Mouse (Mus musculus) hematopoietic stem cell, adult 5-6 weeks (primary cell): ENCODE results near the gene Moap1. TPM values are rescaled to one million over a fixed set of nuclear protein-coding genes. Genes with fewer than 3 reads are reported as not detected.
A peak's percentile ranks its signal among the peaks of the same experiment; 100 is the strongest.

ENCODE experiments used
- ATAC-seq, 2 experiments: fragments of 125-278 bp in 1 of 2; replicated peaks in 1 of 2; 2 replicates each; pipeline ENCODE4 v1.8.0; 2016 to 2017; ENCODE audit warnings: inconsistent platforms in 2 of 2, mild to moderate bottlenecking in 2 of 2, moderate number of reproducible peaks in 2 of 2, low read depth in 1 of 2, moderate TSS enrichment in 1 of 2; ENCODE audit not compliant: low FRiP score in 2 of 2, poor library complexity in 2 of 2, severe bottlenecking in 2 of 2, insufficient read depth in 1 of 2, low TSS enrichment in 1 of 2
- total RNA-seq: library from RNA; stranded (forward); fragments of 172-1452, 232-1000 nt; gene quantifications from 2 replicates; pipeline ENCODE4 v1.2.3, GENCODE M21; 2017

Moap1 gene
- total RNA-seq, result 10.8 and 17.4 TPM in 2 replicates

DNA sequence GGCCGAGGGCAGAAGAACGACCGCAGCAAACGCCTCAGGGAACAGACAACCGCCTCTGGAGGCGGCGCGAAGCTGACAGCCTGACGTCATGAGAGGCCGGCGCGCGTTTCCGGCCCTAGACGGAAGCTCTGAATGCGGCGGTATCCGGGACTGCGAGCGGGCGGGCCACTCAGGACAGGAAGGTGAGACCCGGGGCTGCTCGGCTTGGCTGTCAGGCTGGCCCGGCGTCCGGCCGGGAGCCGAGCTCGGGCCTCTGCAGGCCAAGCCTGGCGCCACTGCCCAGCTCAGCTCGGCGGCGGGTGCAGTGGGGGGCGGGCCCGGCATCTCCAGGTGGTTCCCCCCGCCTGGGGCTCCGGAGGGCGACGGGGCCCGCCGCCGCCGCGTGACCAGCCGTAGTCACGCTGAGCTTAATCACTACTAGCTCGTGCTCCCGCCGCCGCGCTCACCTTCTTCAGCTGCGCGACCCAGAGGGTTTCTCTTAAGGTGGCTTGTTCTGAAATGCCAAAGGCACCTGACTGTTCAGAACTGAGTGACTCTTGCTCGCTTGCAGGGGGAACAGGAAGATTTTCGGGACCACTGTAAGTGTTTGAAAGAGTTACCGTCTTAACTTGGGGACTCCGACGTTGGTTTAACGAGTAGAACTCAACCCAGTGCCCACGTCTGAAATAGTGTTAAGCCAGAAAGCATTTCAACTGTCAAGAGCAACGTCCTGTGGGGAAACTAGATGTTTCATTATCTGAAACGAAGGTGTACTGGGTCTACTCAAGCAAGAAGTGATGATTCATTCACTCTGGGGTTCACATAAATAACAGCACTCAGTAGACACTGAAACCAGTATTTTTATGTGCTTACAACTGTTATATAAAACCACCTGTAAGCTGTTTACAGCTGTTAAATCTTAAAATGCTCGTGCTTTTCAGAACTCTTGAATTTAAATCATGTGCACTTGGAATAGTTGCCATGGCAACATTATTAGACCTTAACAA is at the start of gene Moap1, which contains the start of gene Tmem251:
Gene Moap1 (minus strand): TSS at position 73 of the 986 bp plus-strand sequence.
Gene Tmem251 (plus strand): TSS at position 174 of the 986 bp plus-strand sequence.
- ATAC-seq, result peak; percentile 91 to 94

DNA sequence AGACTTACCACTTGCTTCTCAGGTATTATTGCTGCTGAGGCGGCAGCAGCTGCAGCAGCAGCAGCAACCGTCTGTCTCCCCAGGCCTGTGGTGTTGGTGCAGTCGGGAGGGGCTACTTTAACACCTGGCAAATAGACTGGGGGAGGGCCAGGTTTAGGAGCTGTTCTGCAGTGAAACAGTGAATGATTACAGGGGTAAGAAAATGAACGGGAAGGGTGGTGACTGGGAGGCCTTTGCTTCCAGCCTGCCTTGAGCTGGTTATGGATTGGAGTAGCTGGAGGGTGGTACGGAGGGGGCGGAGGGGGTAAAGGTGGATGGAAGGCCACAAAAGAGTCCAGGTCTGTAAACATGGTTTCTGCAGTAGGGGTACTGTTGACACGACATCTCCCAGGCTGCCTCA is 44.5 kb upstream of the Moap1 start:
- ATAC-seq, result no peak

DNA sequence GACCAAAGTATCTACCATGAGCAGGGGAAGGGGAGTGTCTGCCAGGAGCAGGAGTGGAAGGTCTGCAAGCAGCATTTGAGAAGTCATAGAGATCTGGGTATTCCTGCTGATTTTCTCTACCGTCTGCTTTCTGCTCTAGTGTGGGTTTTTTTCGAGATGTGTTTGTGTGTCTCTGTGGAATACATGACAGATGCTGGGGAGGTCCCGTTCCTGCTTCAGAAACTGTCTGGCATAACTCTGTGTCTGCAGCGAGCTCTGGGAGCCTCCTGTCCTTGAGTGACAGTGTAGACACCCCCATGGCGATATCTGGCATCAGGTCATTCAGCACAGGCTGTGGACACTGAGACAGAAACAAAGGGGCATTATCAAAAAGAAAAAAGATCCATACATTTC is 42.1 kb upstream of the Moap1 start:
- no peak for ATAC-seq

DNA sequence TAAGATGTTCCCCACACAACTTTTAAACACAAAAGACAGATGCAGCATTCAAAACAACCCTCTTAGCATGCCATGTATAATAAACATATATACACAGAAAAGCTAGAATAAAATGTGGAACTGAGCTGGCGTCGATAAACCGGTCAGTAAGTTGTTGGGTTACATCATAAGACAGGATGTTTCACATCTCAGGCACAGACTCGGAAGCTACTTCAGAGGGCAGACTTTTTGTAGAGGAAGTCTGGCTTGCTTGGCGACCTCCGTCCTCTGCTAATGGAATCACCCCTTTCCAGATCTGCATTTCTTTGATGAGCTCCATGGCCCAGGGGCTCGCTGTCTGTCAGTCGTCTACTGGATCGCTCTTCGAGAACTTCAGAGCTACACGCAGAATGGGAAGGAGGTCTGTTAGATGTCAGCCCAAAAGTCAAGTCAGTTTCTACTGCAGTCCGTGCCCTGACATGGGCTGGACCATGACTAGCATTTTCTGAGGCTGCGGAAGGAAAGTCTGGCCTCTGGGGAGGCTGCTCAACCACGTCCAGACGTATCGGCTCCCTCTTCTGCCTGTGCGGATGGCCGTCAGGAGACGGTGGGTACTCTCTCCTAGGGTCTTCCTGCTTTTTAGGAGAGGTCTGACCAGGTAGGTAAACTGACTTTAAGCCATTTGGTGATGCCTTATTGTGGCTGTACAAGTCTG is 41.6 kb upstream of the Moap1 start:
- ATAC-seq, result peak in 1 of 2 experiments; percentile 56; a peak in 2 of 4 replicates

DNA sequence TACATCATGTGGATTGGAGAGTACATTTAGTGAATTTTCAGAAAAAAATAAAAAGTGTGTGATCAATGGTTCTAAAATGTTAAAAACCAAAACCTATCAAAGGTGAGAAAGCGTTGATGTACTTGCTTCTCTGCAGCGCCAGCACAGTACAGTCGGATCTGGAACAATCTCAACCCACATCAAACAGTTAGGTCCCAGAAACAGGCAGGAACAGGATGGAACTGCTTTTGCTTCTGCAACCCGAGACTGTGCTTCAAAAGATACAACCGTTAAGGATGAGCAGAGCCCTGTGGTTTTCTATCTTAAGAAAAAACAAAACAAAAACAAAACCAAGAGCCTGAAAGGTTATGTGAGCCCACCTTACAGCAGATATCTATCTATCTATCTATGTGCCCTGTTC is 39.4 kb upstream of the Moap1 start:
- ATAC-seq, result no peak

DNA sequence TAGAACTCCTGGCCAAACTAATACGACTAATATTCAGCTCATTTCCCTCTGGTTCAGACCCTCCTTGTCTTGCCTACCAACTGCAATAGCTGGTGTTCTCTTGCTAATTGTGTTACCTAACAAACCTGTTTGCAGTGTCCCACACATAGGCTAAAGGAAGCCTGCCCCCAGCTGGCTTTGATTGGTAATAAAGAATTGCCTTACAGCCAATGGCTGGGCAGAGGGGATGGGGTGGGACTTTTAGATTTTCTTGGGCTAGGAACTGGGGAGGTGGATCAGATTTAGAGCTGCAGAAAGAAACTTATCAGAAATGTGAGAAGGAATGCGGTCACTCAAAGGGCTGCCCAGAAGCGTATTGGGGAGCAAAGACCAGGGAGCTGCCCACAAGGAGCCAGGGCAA is 36.0 kb upstream of the Moap1 start:
- peak; percentile 17 to 34; a peak in 1 of 4 replicates for ATAC-seq

DNA sequence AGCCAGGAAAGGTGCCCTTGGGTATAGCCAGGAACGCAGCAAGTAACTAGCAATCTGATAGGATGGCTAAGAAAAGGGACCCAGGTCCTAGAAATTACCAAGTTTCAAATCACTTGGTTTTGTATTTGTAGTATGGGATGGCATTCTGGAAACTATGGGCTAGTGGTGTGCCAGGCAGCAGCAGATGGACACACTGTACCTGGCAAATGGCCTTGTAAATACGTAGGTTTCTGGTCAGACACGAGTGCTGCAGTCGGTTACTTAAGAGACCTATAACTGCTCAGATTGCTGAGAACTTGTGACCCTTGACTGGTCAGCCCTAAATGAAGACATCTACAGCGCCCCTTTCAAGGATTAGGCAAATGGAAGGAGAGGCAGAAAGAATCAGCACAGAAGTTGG is 34.7 kb upstream of the Moap1 start:
- no peak for ATAC-seq

DNA sequence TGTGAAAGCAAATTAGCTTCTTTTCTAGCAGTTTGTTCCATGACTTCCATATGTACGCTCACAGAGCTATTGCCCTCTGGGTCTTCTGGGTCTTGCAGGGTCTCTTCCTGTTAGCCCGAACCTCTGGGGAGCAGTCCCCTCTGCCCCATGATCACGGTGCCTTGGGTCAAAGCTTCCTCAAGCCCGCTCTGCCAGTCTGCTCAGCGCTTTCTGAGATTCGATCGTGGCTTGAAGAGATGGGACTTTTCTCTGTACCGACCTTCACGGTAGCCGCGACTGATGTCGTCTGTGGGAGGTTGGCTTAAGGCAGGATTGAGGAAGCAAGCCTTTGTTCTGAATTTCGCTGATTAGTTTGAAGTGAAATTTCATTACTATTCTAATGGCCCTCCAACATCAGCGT is 32.6 kb upstream of the Moap1 start:
- no peak for ATAC-seq

DNA sequence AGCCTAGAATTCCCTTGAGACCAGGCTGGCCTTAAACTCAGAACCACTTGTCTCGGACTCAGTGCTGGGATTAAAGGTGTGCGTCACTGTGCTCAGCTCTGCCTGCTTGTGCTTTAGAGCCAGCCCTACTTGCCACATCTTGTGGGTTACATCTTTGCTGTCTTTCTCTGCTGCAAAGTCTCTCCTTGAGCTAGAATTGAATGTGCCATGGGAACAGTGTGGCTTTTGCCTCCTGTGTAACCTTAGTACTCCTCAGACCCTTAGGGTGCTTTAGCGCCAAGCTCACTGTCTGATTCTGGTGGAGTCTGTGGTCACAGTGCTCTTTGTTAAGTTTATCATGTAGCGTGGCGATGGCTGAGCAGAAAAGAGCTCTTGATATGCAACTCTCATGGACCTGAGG is 29.2 kb upstream of the Moap1 start:
- no peak for ATAC-seq

DNA sequence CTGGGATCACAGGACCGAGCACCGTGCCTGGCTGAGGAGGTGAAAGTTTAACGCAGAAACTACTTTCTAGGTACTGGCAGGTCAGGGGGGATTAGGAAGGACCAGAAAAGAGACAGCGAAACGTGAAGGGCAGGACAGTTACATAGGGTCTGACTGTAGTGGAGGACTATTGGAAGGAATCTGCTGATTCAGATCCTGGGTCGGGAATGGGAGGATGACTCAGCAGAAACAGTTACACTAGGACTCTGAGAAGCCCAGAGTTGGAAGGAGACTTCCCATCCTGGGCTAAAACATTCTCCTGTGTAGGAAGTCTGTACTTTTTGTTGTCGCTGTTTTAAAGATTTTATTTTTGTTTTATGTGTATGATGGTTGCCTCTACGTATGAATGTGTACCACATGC is 28.1 kb upstream of the Moap1 start:
- no peak for ATAC-seq

DNA sequence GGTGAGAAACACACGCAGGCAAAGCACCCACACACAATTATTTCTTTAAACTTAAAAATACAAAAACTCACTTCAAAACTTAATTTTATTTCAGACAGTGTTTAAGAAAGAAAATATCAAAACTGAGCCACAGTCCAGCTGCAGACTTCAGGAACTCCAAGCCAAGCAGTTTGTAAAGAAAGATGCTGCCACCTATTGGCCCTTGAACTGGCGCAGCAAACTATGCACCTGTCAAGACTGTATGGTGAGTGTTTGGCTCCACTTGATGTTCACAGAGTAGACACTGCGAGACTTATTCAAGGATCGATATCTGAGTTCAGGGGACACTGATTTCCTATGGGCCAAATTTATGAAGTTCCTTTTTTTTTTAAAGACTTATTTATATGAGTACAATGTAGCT is 25.5 kb upstream of the Moap1 start:
- no peak for ATAC-seq

DNA sequence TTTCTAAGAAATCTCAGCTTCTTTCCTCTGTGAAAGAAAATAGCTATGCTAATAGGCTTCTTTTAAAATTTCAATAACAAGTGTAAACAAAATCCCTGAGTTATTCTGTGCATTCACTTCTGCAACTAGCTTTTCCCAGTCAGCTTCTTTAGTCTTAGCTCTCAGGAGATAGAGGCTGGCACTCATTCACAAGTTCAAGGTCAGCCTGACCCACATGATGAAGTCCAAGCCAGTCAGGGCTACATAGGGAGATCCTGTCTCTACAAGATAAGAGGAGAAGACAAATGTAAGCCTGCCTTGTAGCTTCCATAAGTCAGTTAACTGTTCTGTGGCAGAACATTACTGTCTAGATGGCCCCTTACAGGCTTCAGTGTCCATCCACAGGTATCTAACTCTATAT is 20.2 kb upstream of the Moap1 start:
- no peak for ATAC-seq

DNA sequence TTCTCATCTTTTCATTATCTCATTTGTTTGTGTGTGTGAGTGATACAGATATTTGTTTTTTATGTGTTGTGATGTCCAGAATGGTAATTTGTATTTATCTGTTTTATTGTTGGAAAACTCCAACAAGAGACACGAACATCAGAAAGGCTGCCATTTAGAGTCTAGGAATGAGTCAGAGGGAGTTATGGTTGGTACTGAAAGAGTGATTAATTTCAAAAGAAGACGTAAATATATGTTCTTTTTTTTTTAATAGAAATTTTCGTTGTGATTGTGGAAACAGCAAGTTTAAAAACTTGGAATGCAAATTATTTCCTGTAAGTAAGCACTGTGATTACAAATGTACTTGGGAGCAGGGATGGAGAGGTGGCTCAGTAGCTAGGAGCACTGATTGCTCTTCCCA is 18.2 kb upstream of the Moap1 start:
- ATAC-seq, result no peak

DNA sequence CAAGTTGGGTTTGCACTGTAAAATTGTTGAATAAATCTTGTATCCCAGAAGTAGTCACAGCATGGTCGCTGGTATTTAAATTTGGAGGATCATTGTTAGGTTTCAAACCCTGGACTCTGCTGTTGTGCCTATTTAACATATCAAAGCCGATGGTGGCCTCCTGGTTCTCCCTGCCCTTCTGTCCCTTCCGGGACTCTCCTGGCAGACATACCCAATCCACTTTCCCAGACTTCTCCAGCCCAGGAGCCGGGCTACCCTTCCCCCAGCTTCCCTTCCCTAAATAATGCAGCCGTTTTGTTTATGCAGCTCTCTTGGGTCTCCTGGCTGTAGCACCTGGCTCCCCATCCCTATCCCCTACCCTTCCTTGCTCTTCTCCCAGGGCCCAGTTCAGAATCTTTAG is 15.5 kb upstream of the Moap1 start:
- no peak for ATAC-seq

DNA sequence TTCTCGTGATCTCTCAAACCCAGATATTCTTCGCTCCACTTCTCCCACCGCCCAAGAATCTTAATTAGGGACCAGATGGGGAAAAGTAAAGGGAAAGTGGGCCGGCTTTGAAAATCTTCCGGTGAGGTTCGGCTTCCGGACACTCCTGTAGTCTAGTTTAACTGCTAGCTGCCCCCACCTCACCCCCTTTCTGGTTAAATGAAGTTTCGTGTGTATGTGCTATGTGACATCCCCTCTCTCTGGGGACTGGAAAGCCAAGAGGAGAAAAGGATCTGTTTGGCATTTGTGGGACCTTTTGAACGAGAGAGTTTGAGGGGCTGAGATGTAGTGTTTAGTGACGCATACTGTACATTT is 14.9 kb upstream of the Moap1 start, which contains the start of gene Gm20604:
Gene Gm20604 (minus strand): TSS at position 270 of the 354 bp plus-strand sequence.
- ATAC-seq, result no peak

DNA sequence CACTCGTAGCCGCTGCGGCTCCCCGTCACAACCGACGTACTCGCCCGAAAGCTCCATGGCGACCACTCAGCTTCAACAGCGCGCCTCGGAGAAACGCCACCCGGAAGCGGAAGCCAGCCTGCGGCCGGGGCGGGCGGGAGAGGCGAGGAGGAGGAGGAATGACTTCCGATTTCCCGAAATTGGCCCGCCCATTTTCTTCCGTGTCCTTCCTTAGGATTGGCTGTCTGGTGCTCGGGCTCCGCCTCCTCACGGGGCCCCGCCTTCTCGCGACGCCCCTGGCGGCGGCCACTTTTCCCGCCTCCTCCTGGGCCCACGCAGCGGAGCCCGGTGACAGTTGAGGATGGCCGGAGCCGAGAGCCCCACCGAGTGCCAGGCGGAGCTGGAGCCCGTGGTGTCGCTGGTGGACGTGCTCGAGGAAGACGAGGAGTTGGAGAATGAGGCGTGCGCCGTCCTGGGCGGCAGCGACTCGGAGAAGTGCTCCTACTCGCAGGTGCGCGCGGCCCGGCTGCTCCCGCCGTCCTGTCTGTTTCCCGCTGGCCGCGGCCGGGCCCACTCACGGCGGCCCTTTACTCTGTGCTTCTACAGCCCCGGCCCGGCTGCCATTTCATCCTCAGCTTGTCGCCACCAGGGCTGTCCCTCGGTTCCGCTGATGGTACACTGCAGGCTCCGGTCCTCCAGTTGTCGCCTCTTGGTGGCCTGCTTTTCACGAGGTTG is 14.4 kb upstream of the Moap1 start, which contains the start of the genes Gm28051, Gon7 and Ubr7:
Gene Gm28051 (minus strand): TSS at position 77 of the 714 bp plus-strand sequence.
Gene Gon7 (minus strand): TSS at position 115 of the 714 bp plus-strand sequence.
Gene Ubr7 (plus strand): TSS at position 279 of the 714 bp plus-strand sequence.
- ATAC-seq, result peak; percentile 88 to 96

DNA sequence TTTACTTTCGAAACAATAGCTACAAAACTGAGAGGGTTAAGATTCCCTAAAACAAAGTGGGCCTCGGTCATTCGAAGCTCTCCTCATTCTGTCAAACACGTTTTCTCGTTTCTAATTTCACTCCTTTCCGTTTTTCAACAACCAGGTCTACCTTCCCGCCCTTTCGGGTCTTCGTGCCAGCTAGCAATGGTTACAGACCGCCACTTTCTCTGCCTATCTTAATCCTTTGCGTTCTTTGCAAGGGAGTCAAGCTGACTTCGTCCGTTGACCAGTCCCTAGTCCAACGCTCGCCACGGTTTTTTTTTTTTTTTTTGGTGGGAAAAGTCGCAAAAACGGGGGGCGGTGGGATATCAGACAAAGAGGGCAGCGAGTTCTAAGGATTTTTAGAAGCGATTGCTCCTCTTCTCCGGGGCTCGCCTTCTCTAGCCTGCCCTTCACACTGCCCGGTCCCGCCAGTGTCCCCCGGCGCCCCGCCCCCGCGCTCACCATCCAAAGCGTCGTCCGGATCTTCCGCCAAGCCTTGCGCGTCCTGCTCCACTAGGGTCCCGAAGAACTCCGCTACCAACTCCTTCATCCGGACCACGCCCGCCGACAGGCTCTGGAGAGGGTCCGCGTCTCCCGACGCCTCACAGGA is 13.7 kb upstream of the Moap1 start:
- peak in 1 of 2 experiments; percentile 47; a peak in 1 of 4 replicates for ATAC-seq
